Mouse (Mus musculus) ES-Bruce4 (cell line): ENCODE data around the gene Erlin1.

ENCODE experiments used
- CTCF ChIP-seq: IDR thresholded peaks from one replicate; pipeline ENCODE4 v1.8.1; 2011; ENCODE audit warnings: low read depth, low read length
- EP300 ChIP-seq: IDR thresholded peaks from 2 replicates; pipeline ENCODE4 v1.6.1; 2011; ENCODE audit warnings: low read depth, low read length; ENCODE audit not compliant: insufficient read depth

- TF ChIP-seq CTCF (no peak), EP300 (no peak)
Observed at GRCm38 (mm10) chr19:43998802-43999527, 70.6 kb downstream of the Erlin1 start.
